Mouse (Mus musculus) embryo, embryonic 11 days (tissue): ENCODE measurements around the gene Il17c.

ENCODE experiments used
- DNase-seq: peaks from one replicate; pipeline ENCODE4 v3.0.0-alpha.2; 2015

Il17c gene

GRCm38 (mm10) chr8:122431694-122432442 is 10.0 kb downstream of the Il17c start:
- peak; percentile 11 for DNase-seq

GRCm38 (mm10) chr8:122432443-122433268 is 10.8 kb downstream of the Il17c start, which contains the start of gene Cyba:
Gene Cyba (minus strand): TSS chr8:122432930.
- DNase-seq, result peak; percentile 79

- DNase-seq, result peak; percentile 14
These were observed 11.6 kb downstream of the Il17c start for GRCm38 (mm10) chr8:122433269-122433905.

GRCm38 (mm10) chr8:122435375-122435774 is 13.6 kb downstream of the Il17c start:
- DNase-seq, result no peak

- DNase-seq, result no peak
These were observed 14.3 kb downstream of the Il17c start for GRCm38 (mm10) chr8:122436146-122436545.

GRCm38 (mm10) chr8:122436586-122437125 is 14.8 kb downstream of the Il17c start:
- DNase-seq, result no peak

GRCm38 (mm10) chr8:122437708-122438331 is 16.0 kb downstream of the Il17c start:
- DNase-seq, result no peak

- DNase-seq, result no peak
These were observed 17.5 kb downstream of the Il17c start for GRCm38 (mm10) chr8:122439336-122439735.

- no peak for DNase-seq
These were observed 19.5 kb downstream of the Il17c start for GRCm38 (mm10) chr8:122441326-122441725.

GRCm38 (mm10) chr8:122442356-122442755 is 20.5 kb downstream of the Il17c start:
- no peak for DNase-seq

- DNase-seq, result peak; percentile 53
These were observed 21.0 kb downstream of the Il17c start for GRCm38 (mm10) chr8:122442781-122443180.

GRCm38 (mm10) chr8:122443262-122444006 is 21.6 kb downstream of the Il17c start, which contains the start of gene Mvd:
Gene Mvd (minus strand): TSS chr8:122443422.
- DNase-seq, result peak; percentile 100

- peak; percentile 69 for DNase-seq
These were observed 22.4 kb downstream of the Il17c start for GRCm38 (mm10) chr8:122444058-122444748.

- peak; percentile 27 for DNase-seq
These were observed 23.4 kb downstream of the Il17c start for GRCm38 (mm10) chr8:122445203-122445602.

GRCm38 (mm10) chr8:122451161-122451703 is 29.4 kb downstream of the Il17c start:
- DNase-seq, result no peak

- DNase-seq, result no peak
These were observed 30.3 kb downstream of the Il17c start for GRCm38 (mm10) chr8:122452154-122452553.

GRCm38 (mm10) chr8:122454409-122454808 is 32.6 kb downstream of the Il17c start:
- no peak for DNase-seq

- no peak for DNase-seq
These were observed 35.4 kb downstream of the Il17c start for GRCm38 (mm10) chr8:122457171-122457570.

- DNase-seq, result no peak
These were observed 37.5 kb downstream of the Il17c start for GRCm38 (mm10) chr8:122459218-122459900.

GRCm38 (mm10) chr8:122459990-122460389 is 38.2 kb downstream of the Il17c start:
- no peak for DNase-seq
